In genomic region chr12:5428733-5429132, GRCm38 (mm10) we compare ENCODE assay signal across 13 mouse cellular contexts. TPM values are rescaled to one million over a fixed set of nuclear protein-coding genes. Genes with fewer than 3 reads are reported as not detected.
DNase-seq lines count a peak whose midpoint lies in the region; ATAC-seq and TF ChIP-seq lines count a peak whose summit lies in the region.
"Had no signal": no experiment of that assay in that cellular context is flagged by ENCODE, and none has a peak within 500 bp of the region (broad histone marks: within the 10 kb centered on the region; RNA-seq: fewer than 3 reads in every experiment).

No protein-coding gene starts in this region.

- no peak for DNase-seq in midbrain, embryonic 10.5 days (ENCODE audit: low spot score)
- no peak for DNase-seq in midbrain, embryonic 14.5 days
- peak; percentile 40 to 62 for DNase-seq in cerebellum, adult 2 months
- no peak for DNase-seq in kidney, adult 8-10 months
- DNase-seq in heart, embryonic 10.5 days (ENCODE audit: low spot score): no peak
- DNase-seq: gastrocnemius, postnatal 36 days; lung, embryonic 14.5 days; right cerebral cortex, postnatal 4 days had no signal

- no peak overlapping the region for H3K9ac ChIP-seq in midbrain, embryonic 14.5 days (replicated peaks; ENCODE audit: low read length)
- no peak overlapping the region for H3K9ac ChIP-seq in forebrain, embryonic 16.5 days (replicated peaks; ENCODE audit: low read depth, low read length)
- H3K9ac ChIP-seq in neural tube, embryonic 15.5 days (replicated peaks): no peak overlapping the region
- H3K9ac ChIP-seq: lung, embryonic 14.5 days; stomach, embryonic 15.5 days had no signal

- no peak for ATAC-seq in midbrain, embryonic 14.5 days (ENCODE audit: low FRiP score, low TSS enrichment)
- ATAC-seq in forebrain, embryonic 16.5 days: peak; percentile 69
- ATAC-seq in neural tube, embryonic 15.5 days (ENCODE audit: low FRiP score): peak; percentile 70; the same call in 1 of the 2 replicates
- ATAC-seq: intestine, postnatal 0 days had no signal

- H3K4me1 ChIP-seq in midbrain, embryonic 10.5 days: peaks cover 19% of the 10 kb centered on the region
- 0 out of 2 replicates have a peak, but pooled peaks cover 1% of the 10 kb centered on the region for H3K4me1 ChIP-seq in midbrain, embryonic 14.5 days (ENCODE audit: control insufficient read depth, insufficient read depth, low read length)
- H3K4me1 ChIP-seq in cerebellum, adult 2 months (ENCODE audit: control insufficient read depth, insufficient read depth, low read length): peaks cover 6% of the 10 kb centered on the region; the same call in 1 of the 2 replicates
- H3K4me1 ChIP-seq in forebrain, embryonic 16.5 days (replicated peaks; ENCODE audit: control insufficient read depth, insufficient read depth, low read length): 0 out of 2 replicates have a peak, but pooled peaks cover 5% of the 10 kb centered on the region
- 0 out of 2 replicates have a peak, but pooled peaks cover 5% of the 10 kb centered on the region for H3K4me1 ChIP-seq in neural tube, embryonic 15.5 days
- peaks cover 5% of the 10 kb centered on the region for H3K4me1 ChIP-seq in heart, embryonic 10.5 days
- H3K4me1 ChIP-seq: stomach, embryonic 15.5 days had no signal

- no peak for TF ChIP-seq CTCF in cerebellum, adult 2 months (IDR thresholded peaks at IDR 0.05; ENCODE audit: borderline replicate concordance, insufficient read depth, low read depth, low read length)

- no peak for TF ChIP-seq POLR2A in cerebellum, adult 2 months (IDR thresholded peaks at IDR 0.05; ENCODE audit: borderline replicate concordance, insufficient read depth, low read length)

- H3K36me3 ChIP-seq in midbrain, embryonic 10.5 days: no peaks in the 10 kb centered on the region
- H3K36me3 ChIP-seq in midbrain, embryonic 14.5 days (ENCODE audit: control insufficient read depth, insufficient read depth, low read length): no peaks in the 10 kb centered on the region
- H3K36me3 ChIP-seq in forebrain, embryonic 16.5 days (ENCODE audit: control insufficient read depth, insufficient read depth): no peaks in the 10 kb centered on the region
- no peaks in the 10 kb centered on the region for H3K36me3 ChIP-seq in neural tube, embryonic 15.5 days
- no peaks in the 10 kb centered on the region for H3K36me3 ChIP-seq in heart, embryonic 10.5 days
- H3K36me3 ChIP-seq: embryonic facial prominence, embryonic 10.5 days; stomach, embryonic 15.5 days had no signal

- H3K27ac ChIP-seq in midbrain, embryonic 10.5 days (replicated peaks): 0 out of 2 replicates have a peak overlapping the region, but pooled peaks have one; percentile 1
- no peak overlapping the region for H3K27ac ChIP-seq in midbrain, embryonic 14.5 days (replicated peaks; ENCODE audit: low read depth, low read length)
- no peak overlapping the region for H3K27ac ChIP-seq in cerebellum, adult 2 months (ENCODE audit: insufficient read depth, low read length)
- no peak overlapping the region for H3K27ac ChIP-seq in forebrain, embryonic 16.5 days (ENCODE audit: low read length)
- H3K27ac ChIP-seq in neural tube, embryonic 15.5 days (replicated peaks): peak overlapping the region; percentile 37; the same call in 1 of the 2 replicates
- H3K27ac ChIP-seq in heart, embryonic 10.5 days: no peak overlapping the region
- H3K27ac ChIP-seq: embryonic facial prominence, embryonic 10.5 days; stomach, embryonic 15.5 days had no signal

- no peak overlapping the region for H3K4me3 ChIP-seq in midbrain, embryonic 10.5 days
- H3K4me3 ChIP-seq in midbrain, embryonic 14.5 days (replicated peaks; ENCODE audit: low read depth, low read length): no peak overlapping the region
- no peak overlapping the region for H3K4me3 ChIP-seq in cerebellum, adult 2 months (replicated peaks; ENCODE audit: insufficient read depth, low read depth, low read length)
- H3K4me3 ChIP-seq in forebrain, embryonic 16.5 days (replicated peaks; ENCODE audit: low read length): no peak overlapping the region
- H3K4me3 ChIP-seq in neural tube, embryonic 15.5 days (replicated peaks): no peak overlapping the region
- no peak overlapping the region for H3K4me3 ChIP-seq in heart, embryonic 10.5 days
- H3K4me3 ChIP-seq: embryonic facial prominence, embryonic 10.5 days; stomach, embryonic 15.5 days had no signal

- H3K4me2 ChIP-seq in midbrain, embryonic 14.5 days (ENCODE audit: low read length): no peak overlapping the region
- no peak overlapping the region for H3K4me2 ChIP-seq in forebrain, embryonic 16.5 days (ENCODE audit: low read length)
- H3K4me2 ChIP-seq in neural tube, embryonic 15.5 days: no peak overlapping the region
- H3K4me2 ChIP-seq: lung, embryonic 14.5 days; stomach, embryonic 15.5 days had no signal

- H3K27me3 ChIP-seq in midbrain, embryonic 10.5 days (ENCODE audit: low read depth, poor library complexity, severe bottlenecking): no peaks in the 10 kb centered on the region
- no peaks in the 10 kb centered on the region for H3K27me3 ChIP-seq in midbrain, embryonic 14.5 days (ENCODE audit: control insufficient read depth, insufficient read depth, low read length)
- H3K27me3 ChIP-seq in cerebellum, adult 2 months (ENCODE audit: control insufficient read depth, insufficient read depth, low read length): no peaks in the 10 kb centered on the region
- no peaks in the 10 kb centered on the region for H3K27me3 ChIP-seq in forebrain, embryonic 16.5 days (replicated peaks; ENCODE audit: control insufficient read depth, insufficient read depth, low read length)
- no peaks in the 10 kb centered on the region for H3K27me3 ChIP-seq in neural tube, embryonic 15.5 days (replicated peaks)
- H3K27me3 ChIP-seq in heart, embryonic 10.5 days (ENCODE audit: insufficient read depth, poor library complexity, severe bottlenecking): 0 out of 2 replicates have a peak, but pooled peaks cover 3% of the 10 kb centered on the region
- H3K27me3 ChIP-seq: stomach, embryonic 15.5 days had no signal

- 77% methylated on average over 3 of the region's 3 CpGs for WGBS in midbrain, embryonic 10.5 days
- WGBS in midbrain, embryonic 14.5 days: 85% methylated on average over 3 of the region's 3 CpGs
- WGBS in cerebellum, adult 2 months: 24% methylated on average over 3 of the region's 3 CpGs
- WGBS in forebrain, embryonic 16.5 days: 54% methylated on average over 3 of the region's 3 CpGs
- WGBS in neural tube, embryonic 15.5 days: 66% methylated on average over 3 of the region's 3 CpGs
- 52% methylated on average over 3 of the region's 3 CpGs for WGBS in heart, embryonic 10.5 days

- no peaks in the 10 kb centered on the region for H3K9me3 ChIP-seq in midbrain, embryonic 10.5 days (replicated peaks)
- H3K9me3 ChIP-seq in midbrain, embryonic 14.5 days (ENCODE audit: control insufficient read depth, low read length): no peaks in the 10 kb centered on the region
- no peaks in the 10 kb centered on the region for H3K9me3 ChIP-seq in forebrain, embryonic 16.5 days (ENCODE audit: control insufficient read depth, low read length)
- H3K9me3 ChIP-seq in neural tube, embryonic 15.5 days (replicated peaks): no peaks in the 10 kb centered on the region
- H3K9me3 ChIP-seq in heart, embryonic 10.5 days: no peaks in the 10 kb centered on the region
- H3K9me3 ChIP-seq: embryonic facial prominence, embryonic 10.5 days; stomach, embryonic 15.5 days had no signal

RNA-seq across cellular contexts. Expression of gene Klhl29, which starts 53.3 kb away (rescaled TPM):
- 0.85 and 1.1 TPM in 2 replicates for polyA plus RNA-seq in midbrain, embryonic 10.5 days (2016; fragmentation: Nextera tagmentation; extraction: Ambion mirVana)
- polyA plus RNA-seq in midbrain, embryonic 14.5 days (2014; fragmentation: Nextera tagmentation; extraction: Ambion mirVana): 8.4 and 9.5 TPM in 2 replicates
- 14.7 and 15.2 TPM in 2 replicates for polyA plus RNA-seq in cerebellum, adult 2 months (2012; rRNA removed)
- polyA plus RNA-seq in forebrain, embryonic 16.5 days (2015; fragmentation: Nextera tagmentation; extraction: Ambion mirVana): 5.3 and 7.3 TPM in 2 replicates
- 2.8 and 3.9 TPM in 2 replicates for polyA plus RNA-seq in neural tube, embryonic 15.5 days (2015; fragmentation: Nextera tagmentation; extraction: Ambion mirVana)
- 0.33 and 0.60 TPM in 2 replicates for polyA plus RNA-seq in heart, embryonic 10.5 days (2016; fragmentation: Nextera tagmentation; extraction: Ambion mirVana)

Comparison
In these comparisons a context has a peak if more than half of its experiments do, and no peak if none do; other contexts are left out.
1. H3K27ac ChIP-seq: peak in midbrain, embryonic 10.5 days (single experiment) and neural tube, embryonic 15.5 days (single experiment); none in midbrain, embryonic 14.5 days (single experiment), cerebellum, adult 2 months (single experiment), forebrain, embryonic 16.5 days (single experiment) and heart, embryonic 10.5 days (single experiment).
2. DNase-seq: peak in cerebellum, adult 2 months (2 of 2); none in midbrain, embryonic 10.5 days (single experiment), midbrain, embryonic 14.5 days (single experiment), kidney, adult 8-10 months (0 of 2) and heart, embryonic 10.5 days (single experiment).